Mouse (Mus musculus) B cell, adult 2 months (primary cell): Measurements from ENCODE around the gene Tmod1.
A peak's percentile ranks its signal among the peaks of the same experiment; 100 is the strongest.

ENCODE experiments used
- DNase-seq, 2 experiments: peaks; one replicate each; pipeline ENCODE4 v3.0.0; 2022

Tmod1 gene

DNA sequence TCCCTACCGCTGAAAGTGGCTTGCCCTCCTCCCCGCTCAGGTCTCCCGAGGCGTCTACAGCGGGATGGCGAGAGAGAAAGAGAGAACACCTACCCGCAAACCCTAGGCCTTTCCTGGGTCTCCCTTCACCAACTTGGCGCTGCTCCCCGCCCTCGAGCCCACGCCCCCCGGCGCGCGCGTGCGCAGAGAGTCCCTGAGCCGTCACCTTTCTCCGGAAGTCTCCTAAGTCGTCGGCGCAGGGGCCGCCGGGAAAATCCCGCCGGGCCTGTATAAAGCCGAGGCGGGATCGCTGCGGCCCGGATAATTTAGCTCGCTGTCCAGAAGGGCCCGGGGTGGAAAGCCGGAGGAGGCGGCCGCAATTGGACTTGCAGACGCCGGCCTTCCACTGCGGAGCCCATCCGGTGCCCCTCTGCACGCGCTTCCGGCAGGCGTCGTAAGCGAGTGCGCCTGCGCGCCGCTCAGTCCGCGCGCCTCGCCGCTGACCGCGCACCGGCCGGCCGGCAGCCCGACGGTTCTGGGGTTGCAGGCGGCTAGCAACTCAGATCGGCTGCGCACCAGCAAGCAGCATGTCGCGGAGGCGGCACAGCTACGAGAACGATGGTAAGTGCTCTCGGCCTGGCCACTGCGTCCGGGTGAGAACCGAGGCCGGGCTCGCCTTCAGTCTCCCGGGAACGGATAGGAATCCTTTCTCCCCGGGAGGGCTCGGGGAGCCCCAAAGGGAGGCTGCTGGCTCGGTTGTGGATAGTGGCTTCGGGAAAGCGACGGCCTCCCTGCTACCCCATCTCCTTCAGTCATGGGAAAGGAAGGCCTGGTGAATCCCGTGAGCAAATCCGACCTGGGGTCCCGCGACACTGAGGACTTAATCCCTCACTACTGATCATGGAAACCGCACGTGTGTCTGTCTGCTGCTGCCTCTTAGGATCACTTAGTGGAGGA, 99.8 kb downstream of the Tmod1 start, which contains the start of the genes Ncbp1 and Tstd2:
Gene Ncbp1 (plus strand): TSS at position 327 of the 936 bp plus-strand sequence.
Gene Tstd2 (minus strand): TSS at position 408 of the 936 bp plus-strand sequence.
- DNase-seq = peak; percentile 92 to 94

DNA sequence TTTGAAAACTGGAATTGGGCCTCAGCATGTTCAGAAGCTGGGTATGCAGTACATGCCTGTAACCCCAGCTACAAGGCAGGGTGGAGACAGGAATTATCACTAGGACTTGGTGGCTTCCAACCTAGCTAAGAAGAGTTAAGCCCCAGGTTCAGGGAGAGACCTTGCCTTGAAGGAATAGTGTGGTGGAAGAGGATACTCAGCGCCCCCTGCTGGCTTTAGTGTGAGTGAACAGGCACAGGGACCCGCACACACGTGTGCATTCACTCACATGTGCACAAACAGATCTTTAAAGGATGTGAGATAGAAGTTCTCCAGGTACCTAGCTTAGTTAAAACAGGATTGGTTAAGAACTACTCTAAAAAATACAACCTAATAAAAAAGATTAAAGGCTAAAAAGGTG, 105.6 kb downstream of the Tmod1 start:
- DNase-seq = peak; percentile 49 to 54

GRCm38 (mm10) chr4:46146881-46147280, 108.1 kb downstream of the Tmod1 start:
- DNase-seq = no peak

GRCm38 (mm10) chr4:46151903-46152544, 113.3 kb downstream of the Tmod1 start:
- no peak for DNase-seq

DNA sequence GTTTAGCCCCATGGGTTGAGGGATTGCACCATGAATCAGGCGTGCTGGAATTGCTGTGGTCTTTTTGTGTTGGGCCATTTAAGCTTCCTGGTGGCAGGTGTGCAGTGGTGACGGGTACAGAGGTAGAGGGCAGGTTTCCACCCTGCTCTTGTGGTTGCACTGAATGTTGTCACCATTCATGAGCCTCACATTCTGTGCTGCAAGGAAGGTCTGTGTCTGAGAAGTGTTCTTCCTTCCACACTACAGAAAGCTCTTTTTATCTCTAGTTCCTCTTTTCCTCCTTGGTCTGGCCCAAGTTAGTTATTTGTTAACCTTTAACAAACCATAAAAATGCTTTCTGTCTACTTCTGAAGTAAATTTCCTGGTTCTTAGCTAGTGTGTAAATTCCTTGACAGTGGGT, 125.3 kb downstream of the Tmod1 start:
- no peak for DNase-seq
